Mouse (Mus musculus): ENCODE measurements at regions not wholly inside any gene's neighbourhood (a gene's known extent, or its start where the extent isn't known, plus 50 kb on each side); places are given as distances from the start of the nearest gene placed in this dataset.

GRCm38 (mm10) chr3:60412206-60412605 lies 60.4 kb upstream of the Mbnl1 start:
- no peak for DNase-seq (ENCODE audit: low spot score in 2 of 2)

- DNase-seq (ENCODE audit: low spot score in 2 of 2), result no peak
Measured at GRCm38 (mm10) chr3:60413749-60414148, 58.9 kb upstream of the Mbnl1 start.

- no peak for DNase-seq (ENCODE audit: low spot score in 2 of 2)
Measured at GRCm38 (mm10) chr3:60417001-60417400, 55.6 kb upstream of the Mbnl1 start.

- no peak for DNase-seq (ENCODE audit: low spot score in 2 of 2)
Measured at GRCm38 (mm10) chr3:60418652-60419051, 54.0 kb upstream of the Mbnl1 start.

GRCm38 (mm10) chr3:60419216-60419615 lies 53.4 kb upstream of the Mbnl1 start:
- no peak for DNase-seq (ENCODE audit: low spot score in 2 of 2)
